Mouse (Mus musculus) C2C12 (cell line): ENCODE results near the gene Slc25a39.

Source experiments
- CTCF ChIP-seq: IDR thresholded peaks from one replicate; pipeline ENCODE4 v1.5.1; 2011; ENCODE audit not compliant: control insufficient read depth, insufficient read depth, insufficient read length
- FOSL1 ChIP-seq: IDR thresholded peaks from one replicate; pipeline ENCODE4 v1.8.0; 2011; ENCODE audit warnings: mild to moderate bottlenecking, low read length; ENCODE audit not compliant: poor library complexity, insufficient read depth, severe bottlenecking
- MAX ChIP-seq: IDR thresholded peaks from one replicate; pipeline ENCODE4 v1.6.1; 2011; ENCODE audit warnings: mild to moderate bottlenecking, control low read depth
- MYOD1 ChIP-seq: IDR thresholded peaks from one replicate; pipeline ENCODE4 v1.6.1; 2011; ENCODE audit warnings: low read depth; ENCODE audit not compliant: control insufficient read depth, insufficient read length
- MYOG ChIP-seq: IDR thresholded peaks from one replicate; pipeline ENCODE4 v1.6.1; 2011; ENCODE audit not compliant: control insufficient read depth, insufficient read length; ENCODE audit errors: extremely low read depth
- USF1 ChIP-seq: IDR thresholded peaks from one replicate; pipeline ENCODE4 v1.6.1; 2011; ENCODE audit warnings: low read depth, mild to moderate bottlenecking, control low read depth, moderate library complexity

DNA sequence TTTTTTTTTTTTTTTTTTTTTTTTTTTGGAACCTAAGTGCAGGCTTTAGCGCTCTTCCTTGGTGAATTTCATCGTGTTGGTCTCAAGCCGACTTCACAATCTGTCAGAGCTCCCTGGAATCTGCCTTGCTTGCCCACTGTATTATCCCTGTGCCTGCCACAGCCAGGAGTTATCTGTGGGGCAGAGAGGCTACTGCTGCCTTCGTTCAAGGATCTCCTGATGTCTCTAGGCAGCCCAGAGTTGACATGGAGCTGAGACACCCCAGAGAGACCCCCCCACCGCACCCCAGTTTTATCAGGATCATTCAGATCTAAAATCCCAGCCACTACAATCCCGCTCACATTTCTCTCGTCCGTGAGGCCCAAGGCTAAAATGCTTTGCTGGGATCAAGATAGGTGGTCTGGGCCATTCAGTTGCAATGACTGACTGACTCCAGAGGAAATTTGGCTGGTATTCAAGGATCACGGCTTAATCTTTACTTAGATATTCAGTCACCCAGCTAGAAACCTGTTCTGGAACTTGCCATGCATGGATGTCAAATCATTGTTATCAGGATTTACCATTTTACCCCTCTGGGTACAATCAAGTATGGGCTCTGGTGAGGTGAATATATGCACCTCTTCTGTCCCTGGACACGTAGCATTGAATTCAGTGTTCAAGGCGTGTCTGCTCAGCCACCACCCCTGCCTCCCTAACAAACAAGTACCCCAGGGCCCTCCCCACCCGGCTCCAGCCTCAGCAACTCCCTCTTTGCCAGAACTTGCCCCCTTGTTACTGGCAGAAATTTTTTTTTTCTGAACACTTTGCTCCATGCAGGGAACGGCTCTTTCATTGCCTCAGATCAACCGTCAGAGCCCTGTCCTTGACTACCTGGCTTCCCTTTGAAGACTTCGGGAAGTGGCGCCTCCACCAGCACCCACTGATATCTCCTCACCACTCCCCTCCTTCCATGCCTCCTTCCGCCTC lies 41.6 kb upstream of the Slc25a39 start:
- TF ChIP-seq CTCF (no peak), MYOD1 (no peak), MAX (no peak), USF1 (no peak), MYOG (no peak), FOSL1 (no peak)
